Mouse (Mus musculus): Measurements from ENCODE around the gene Camk2b. TPM values are rescaled to one million over a fixed set of nuclear protein-coding genes. Genes with fewer than 3 reads are reported as not detected.

Camk2b gene
- polyA plus RNA-seq, 1 experiment from 2014 or later, result 0.74 TPM

DNA sequence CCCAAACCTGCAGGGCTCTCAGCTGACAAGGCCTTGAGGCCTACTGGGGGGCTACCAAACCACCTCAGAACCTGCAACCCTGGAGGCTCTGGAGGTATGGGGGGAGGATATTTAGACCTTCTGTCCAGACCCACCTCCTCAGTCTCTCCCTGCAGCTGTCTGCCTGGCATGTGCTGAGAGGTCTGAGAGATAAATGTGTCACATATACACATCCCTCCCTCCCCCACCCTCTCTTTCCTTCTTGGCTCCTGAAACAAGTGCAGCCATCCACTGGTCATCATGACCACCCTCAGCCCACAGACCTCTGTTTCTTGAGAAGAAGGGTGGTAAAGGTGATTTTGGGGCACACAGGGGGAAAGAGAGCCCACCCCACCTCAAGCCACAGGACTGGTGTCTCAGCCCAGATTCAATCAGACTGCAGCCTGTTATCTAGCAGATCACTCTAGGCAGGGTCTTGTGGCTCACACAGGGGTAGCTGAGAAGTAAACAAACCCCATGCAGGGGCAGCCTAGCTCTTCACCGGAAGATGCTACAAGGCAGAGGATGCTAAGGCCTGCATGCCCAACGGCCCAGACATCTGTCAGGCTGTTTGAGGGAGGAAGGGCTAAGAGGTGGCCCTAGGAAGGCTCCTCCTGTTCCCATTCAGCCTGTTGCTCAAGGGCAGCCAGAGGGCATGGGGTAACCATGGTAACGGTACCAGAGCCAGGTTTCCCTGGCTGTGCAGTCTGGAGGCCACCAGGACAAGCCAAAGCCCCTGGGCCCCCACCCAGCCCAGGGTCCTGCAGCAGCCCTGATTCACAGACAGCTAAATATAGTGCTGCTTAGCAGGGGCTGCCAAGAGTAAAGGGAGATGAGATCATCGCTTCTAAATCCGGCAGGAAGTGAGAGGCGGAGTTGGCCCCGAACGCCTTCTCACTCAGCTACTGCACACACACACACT is 66.1 kb downstream of the Camk2b start:
- WGBS, result 10% methylated on average over 7 of the region's 8 CpGs
- Histone ChIP-seq H3K27me3 (peaks cover 15% of the 10 kb centered on the region), H3K9me3 (no peaks in the 10 kb centered on the region), H3K4me1 (replicated peaks) (peaks cover 19% of the 10 kb centered on the region), H3K27ac (peak overlapping the region; percentile 75), H3K4me2 (no peak overlapping the region), H3K9ac (replicated peaks) (no peak overlapping the region), H3K4me3 (replicated peaks) (no peak overlapping the region), H3K36me3 (no peaks in the 10 kb centered on the region)
- ATAC-seq (ENCODE audit: insufficient number of reproducible peaks, insufficient read depth, low FRiP score, low TSS enrichment, low read depth), result peak; percentile 85

DNA sequence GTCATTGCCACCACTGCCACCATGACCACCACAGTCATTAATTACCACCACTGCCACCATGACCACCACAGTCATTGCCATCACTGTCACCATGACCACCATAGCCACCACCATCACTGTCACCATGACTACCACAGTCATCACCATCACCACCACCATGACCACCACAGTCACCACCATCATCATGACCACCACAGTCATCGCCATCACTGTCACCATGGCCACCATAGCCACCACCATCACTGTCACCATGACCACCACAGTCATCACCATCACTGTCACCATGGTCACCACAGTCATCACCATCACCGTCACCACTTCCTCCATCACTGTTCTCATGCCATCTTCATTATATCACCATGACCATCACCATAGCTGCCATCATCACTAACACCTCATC is 67.7 kb downstream of the Camk2b start:
- Histone ChIP-seq H3K4me1 (replicated peaks) (peaks cover 19% of the 10 kb centered on the region), H3K36me3 (no peaks in the 10 kb centered on the region), H3K27ac (no peak overlapping the region), H3K4me3 (replicated peaks) (no peak overlapping the region), H3K4me2 (no peak overlapping the region), H3K9ac (replicated peaks) (no peak overlapping the region), H3K27me3 (no peaks in the 10 kb centered on the region; the same call in 1 of the 2 replicates), H3K9me3 (no peaks in the 10 kb centered on the region)
- 94% methylated on average over 2 of the region's 2 CpGs for WGBS
- no peak for ATAC-seq (ENCODE audit: insufficient number of reproducible peaks, insufficient read depth, low FRiP score, low TSS enrichment, low read depth)

DNA sequence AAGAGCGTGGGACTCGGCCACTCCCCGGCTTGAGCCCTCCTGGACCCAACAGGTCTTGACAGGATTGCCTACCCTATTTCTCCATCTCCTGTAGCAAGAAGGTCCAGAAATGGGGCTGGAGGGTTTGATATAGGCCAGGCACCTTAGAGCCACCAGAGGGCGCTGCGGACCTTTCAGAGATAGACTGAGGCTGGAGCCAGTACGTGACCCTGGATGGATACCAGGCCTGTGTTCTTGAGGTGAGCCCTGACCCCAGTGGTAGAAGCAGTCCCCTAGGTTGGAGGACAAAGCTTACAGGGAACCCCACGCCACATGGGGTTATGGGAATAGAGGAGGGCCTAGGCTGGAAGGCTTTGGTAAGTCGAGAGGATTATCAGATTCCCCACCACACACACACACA is 70.2 kb downstream of the Camk2b start:
- Histone ChIP-seq H3K4me3 (replicated peaks) (no peak overlapping the region), H3K9me3 (no peaks in the 10 kb centered on the region), H3K4me1 (replicated peaks) (peaks cover 16% of the 10 kb centered on the region), H3K27me3 (no peaks in the 10 kb centered on the region), H3K4me2 (no peak overlapping the region), H3K9ac (replicated peaks) (no peak overlapping the region), H3K27ac (no peak overlapping the region), H3K36me3 (no peaks in the 10 kb centered on the region)
- 16% methylated on average over 8 of the region's 8 CpGs for WGBS
- no peak for ATAC-seq (ENCODE audit: insufficient number of reproducible peaks, insufficient read depth, low FRiP score, low TSS enrichment, low read depth)

DNA sequence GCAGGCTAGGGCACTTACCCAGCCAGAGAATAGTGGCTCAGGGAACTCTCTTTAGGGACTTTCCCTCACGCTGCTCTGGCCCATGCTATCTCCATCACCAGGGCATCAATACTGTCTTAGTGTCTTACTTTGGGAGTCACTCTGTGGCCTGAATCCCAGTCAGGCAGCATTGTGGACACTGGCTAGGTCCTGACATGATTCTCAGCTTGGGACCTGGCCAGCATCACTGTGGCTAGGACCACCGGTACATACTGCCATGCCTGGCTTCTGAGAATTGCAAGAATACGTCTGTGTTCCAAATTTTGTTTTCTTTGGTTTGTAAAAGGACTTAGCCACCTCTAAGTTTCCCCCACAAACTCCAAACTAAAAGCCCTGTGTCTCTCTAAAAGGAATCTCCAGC is 71.3 kb downstream of the Camk2b start:
- no peak overlapping the region for H3K4me2 ChIP-seq
- H3K36me3 ChIP-seq, result no peaks in the 10 kb centered on the region
- no peak overlapping the region for H3K27ac ChIP-seq
- ATAC-seq (ENCODE audit: insufficient number of reproducible peaks, insufficient read depth, low FRiP score, low TSS enrichment, low read depth), result no peak
- H3K9ac ChIP-seq (replicated peaks), result no peak overlapping the region
- H3K9me3 ChIP-seq, result no peaks in the 10 kb centered on the region
- peaks cover 4% of the 10 kb centered on the region for H3K4me1 ChIP-seq (replicated peaks)
- peaks cover 4% of the 10 kb centered on the region; the same call in 1 of the 2 replicates for H3K27me3 ChIP-seq
- no peak overlapping the region for H3K4me3 ChIP-seq (replicated peaks)
- WGBS, result 81% methylated on average over 3 of the region's 3 CpGs

DNA sequence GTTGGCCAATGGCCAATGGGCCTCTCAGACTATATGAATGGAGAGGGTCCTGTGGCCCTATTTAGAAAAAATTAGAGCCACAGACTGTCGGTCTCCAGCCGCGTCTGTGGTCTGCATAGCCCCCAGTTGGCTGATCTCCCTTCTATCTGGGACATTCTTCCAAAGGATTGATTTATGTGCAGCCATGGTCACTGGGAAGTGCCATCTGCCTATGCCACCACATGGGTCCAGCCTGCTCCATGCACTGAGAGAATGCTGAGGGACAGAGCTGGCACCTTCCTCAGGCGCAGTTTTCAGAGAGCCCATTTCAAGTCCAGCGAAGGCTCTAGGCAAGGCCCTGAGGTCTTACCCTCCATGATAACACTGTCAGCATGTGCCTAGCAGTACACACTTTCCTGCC is 72.0 kb downstream of the Camk2b start:
- 92% methylated on average over 5 of the region's 5 CpGs for WGBS
- no peaks in the 10 kb centered on the region for H3K9me3 ChIP-seq
- H3K9ac ChIP-seq (replicated peaks), result no peak overlapping the region
- H3K4me1 ChIP-seq (replicated peaks), result no peaks in the 10 kb centered on the region
- no peak overlapping the region for H3K4me3 ChIP-seq (replicated peaks)
- no peak for ATAC-seq (ENCODE audit: insufficient number of reproducible peaks, insufficient read depth, low FRiP score, low TSS enrichment, low read depth)
- H3K36me3 ChIP-seq, result no peaks in the 10 kb centered on the region
- H3K27ac ChIP-seq, result no peak overlapping the region
- peaks cover 4% of the 10 kb centered on the region; the same call in 1 of the 2 replicates for H3K27me3 ChIP-seq
- no peak overlapping the region for H3K4me2 ChIP-seq

DNA sequence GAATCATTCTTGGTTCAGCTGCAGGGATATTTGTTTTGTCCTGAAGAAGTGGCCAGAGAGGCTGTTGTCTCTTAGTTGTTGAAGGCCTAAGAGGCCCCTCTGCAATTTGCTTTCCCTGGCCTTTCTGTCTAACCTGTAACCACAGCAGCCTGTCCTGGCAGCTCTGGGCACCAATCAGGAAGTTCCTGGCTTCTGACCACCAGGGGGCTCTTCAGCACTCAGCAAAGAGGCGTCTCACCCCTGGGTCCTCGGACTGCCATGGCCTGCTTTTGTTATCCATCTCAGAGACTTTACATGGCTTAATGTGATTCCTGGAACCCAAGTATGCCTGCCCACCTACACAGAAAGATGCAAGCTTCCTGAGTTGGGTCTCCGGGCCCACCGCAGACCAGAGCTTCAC is 75.3 kb downstream of the Camk2b start:
- no peaks in the 10 kb centered on the region for H3K9me3 ChIP-seq
- H3K27ac ChIP-seq, result no peak overlapping the region
- 39% methylated on average over 4 of the region's 4 CpGs for WGBS
- no peak overlapping the region for H3K4me3 ChIP-seq (replicated peaks)
- no peak overlapping the region for H3K9ac ChIP-seq (replicated peaks)
- no peak overlapping the region for H3K4me2 ChIP-seq
- no peaks in the 10 kb centered on the region for H3K4me1 ChIP-seq (replicated peaks)
- H3K27me3 ChIP-seq, result peaks cover 7% of the 10 kb centered on the region; the same call in 1 of the 2 replicates
- ATAC-seq (ENCODE audit: insufficient number of reproducible peaks, insufficient read depth, low FRiP score, low TSS enrichment, low read depth), result no peak
- no peaks in the 10 kb centered on the region for H3K36me3 ChIP-seq

DNA sequence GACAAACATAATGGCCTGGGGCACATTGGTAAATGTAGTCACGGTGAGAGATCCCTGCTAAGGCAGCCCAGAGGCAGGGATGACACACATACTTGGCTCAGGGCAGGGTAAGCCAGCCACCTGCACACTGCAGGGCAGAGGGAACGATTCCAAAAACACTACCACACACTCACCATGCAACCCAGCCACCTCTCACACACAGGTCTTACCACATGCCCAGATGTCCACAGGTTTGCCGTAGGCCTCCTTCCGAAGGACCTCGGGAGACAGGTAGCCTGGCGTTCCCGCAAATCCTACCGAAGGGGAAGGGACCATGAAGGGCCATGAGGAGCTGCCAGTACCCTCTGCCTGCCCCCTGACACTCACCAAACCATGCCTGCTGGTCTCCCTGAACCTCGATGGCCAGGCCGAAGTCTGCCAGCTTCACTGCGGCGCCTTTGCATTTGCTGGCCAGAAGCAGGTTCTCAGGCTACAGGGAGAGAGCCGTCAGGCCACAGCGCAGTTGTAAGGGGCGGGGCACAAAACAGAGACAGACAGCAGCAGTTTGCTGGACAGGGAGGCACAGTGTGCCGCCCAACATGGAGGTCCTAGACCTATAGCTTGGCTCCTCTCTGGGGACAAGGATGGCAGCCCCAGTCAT is 76.1 kb downstream of the Camk2b start:
- Histone ChIP-seq H3K27me3 (peaks cover 7% of the 10 kb centered on the region; the same call in 1 of the 2 replicates), H3K27ac (no peak overlapping the region), H3K4me3 (replicated peaks) (no peak overlapping the region), H3K9ac (replicated peaks) (no peak overlapping the region), H3K9me3 (no peaks in the 10 kb centered on the region), H3K4me1 (replicated peaks) (no peaks in the 10 kb centered on the region), H3K36me3 (no peaks in the 10 kb centered on the region), H3K4me2 (no peak overlapping the region)
- 85% methylated on average over 16 of the region's 16 CpGs for WGBS
- no peak for ATAC-seq (ENCODE audit: insufficient number of reproducible peaks, insufficient read depth, low FRiP score, low TSS enrichment, low read depth)

DNA sequence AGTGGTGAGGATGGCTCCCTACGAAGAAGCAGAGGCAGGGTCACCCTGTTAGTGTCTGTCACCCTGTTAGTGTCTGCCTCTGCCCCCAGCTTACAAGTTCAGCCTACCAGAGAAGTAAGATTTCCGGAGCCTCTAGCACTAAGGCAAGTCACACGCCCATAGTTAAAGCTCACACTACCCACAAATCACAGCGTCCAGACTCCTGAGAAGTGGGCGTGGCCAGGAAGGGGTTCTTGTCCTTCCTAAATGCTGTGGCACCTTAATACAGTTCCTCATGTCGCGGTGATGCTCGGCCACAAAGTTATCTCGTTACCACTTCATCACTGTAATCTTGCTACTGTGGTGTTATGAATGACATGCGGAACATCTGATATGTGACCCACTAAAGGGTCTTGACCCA is 78.0 kb downstream of the Camk2b start:
- WGBS, result 79% methylated on average over 10 of the region's 10 CpGs
- H3K27ac ChIP-seq, result no peak overlapping the region
- ATAC-seq (ENCODE audit: insufficient number of reproducible peaks, insufficient read depth, low FRiP score, low TSS enrichment, low read depth), result no peak

DNA sequence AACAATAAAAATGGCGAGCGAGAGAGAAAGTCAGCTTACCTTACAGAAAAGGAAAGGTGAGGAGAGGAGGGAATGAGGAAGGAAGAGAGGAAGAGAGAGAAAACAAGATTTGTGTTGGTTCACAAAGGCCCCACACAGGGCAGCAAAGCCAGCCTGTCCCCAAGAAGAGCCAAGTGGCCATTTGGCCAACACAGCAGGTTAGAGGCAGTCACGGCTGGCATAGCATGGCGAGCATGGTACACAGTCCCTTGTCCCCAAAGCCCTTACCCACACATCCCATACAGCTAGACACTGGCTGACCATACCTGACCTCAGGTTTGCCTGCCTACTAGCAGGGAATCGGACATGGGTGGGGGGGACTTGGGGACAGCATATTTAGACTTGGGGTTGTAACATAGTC is 82.5 kb downstream of the Camk2b start:
- Histone ChIP-seq H3K36me3 (no peaks in the 10 kb centered on the region), H3K4me1 (replicated peaks) (no peaks in the 10 kb centered on the region), H3K9ac (replicated peaks) (no peak overlapping the region), H3K4me2 (no peak overlapping the region), H3K27ac (no peak overlapping the region), H3K9me3 (no peaks in the 10 kb centered on the region), H3K27me3 (0 out of 2 replicates have a peak, but pooled peaks cover 3% of the 10 kb centered on the region), H3K4me3 (replicated peaks) (no peak overlapping the region)
- ATAC-seq (ENCODE audit: insufficient number of reproducible peaks, insufficient read depth, low FRiP score, low TSS enrichment, low read depth), result no peak
- WGBS, result 87% methylated on average over 5 of the region's 5 CpGs

More for the DNA sequence above, 78.0 kb downstream of the Camk2b start:
- Histone ChIP-seq H3K27me3 (peaks cover 7% of the 10 kb centered on the region; the same call in 1 of the 2 replicates), H3K4me1 (replicated peaks) (no peaks in the 10 kb centered on the region), H3K4me3 (replicated peaks) (no peak overlapping the region), H3K9me3 (no peaks in the 10 kb centered on the region), H3K9ac (replicated peaks) (no peak overlapping the region), H3K4me2 (no peak overlapping the region), H3K36me3 (no peaks in the 10 kb centered on the region)

DNA sequence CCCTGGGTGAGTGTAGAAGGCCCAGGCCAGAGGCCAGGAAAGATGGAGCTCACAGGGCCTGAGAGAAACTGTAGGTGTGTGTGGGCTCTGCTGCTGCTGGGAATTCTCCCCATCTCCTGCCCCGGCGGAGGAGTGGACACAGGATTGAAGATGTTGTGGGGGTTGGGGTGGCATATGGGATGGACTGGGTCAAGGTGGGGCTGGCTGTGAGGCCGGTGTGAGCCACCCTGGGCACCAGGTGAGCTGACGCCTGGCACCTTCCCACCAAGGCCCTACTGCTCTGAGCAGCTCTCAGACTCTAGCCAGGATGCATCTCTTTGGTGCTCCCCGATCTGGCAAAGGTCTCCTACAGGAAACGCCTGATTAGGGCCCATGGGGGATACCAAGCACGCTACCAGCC is 84.8 kb downstream of the Camk2b start:
- Histone ChIP-seq H3K9me3 (no peaks in the 10 kb centered on the region), H3K36me3 (no peaks in the 10 kb centered on the region), H3K4me3 (replicated peaks) (no peak overlapping the region), H3K27ac (no peak overlapping the region), H3K4me2 (no peak overlapping the region), H3K4me1 (replicated peaks) (peaks cover 2% of the 10 kb centered on the region; the same call in 1 of the 2 replicates), H3K27me3 (no peaks in the 10 kb centered on the region), H3K9ac (replicated peaks) (no peak overlapping the region)
- no peak for ATAC-seq (ENCODE audit: insufficient number of reproducible peaks, insufficient read depth, low FRiP score, low TSS enrichment, low read depth)
- 85% methylated on average over 7 of the region's 7 CpGs for WGBS

DNA sequence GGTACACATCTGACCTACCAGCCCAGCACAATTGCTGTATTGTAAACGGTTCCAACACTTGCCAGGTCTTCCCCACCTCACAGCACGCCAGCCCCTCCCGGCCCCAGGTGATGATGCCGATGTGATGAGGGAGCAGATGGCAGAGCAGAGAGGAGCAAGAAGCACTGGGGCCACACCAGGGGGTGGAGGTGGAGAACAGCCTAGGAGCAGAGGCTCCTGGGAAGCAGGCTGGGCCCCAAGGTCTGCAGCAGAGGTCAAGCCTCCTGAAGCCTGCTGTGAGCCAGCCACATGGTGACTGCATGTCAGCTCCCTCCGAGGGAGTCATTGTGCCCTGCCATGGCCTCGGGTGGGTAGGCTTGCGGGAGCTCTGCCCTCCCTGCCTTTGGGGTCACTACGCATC is 85.6 kb downstream of the Camk2b start:
- Histone ChIP-seq H3K36me3 (no peaks in the 10 kb centered on the region), H3K9me3 (no peaks in the 10 kb centered on the region), H3K4me2 (no peak overlapping the region), H3K9ac (replicated peaks) (no peak overlapping the region), H3K27ac (no peak overlapping the region), H3K27me3 (no peaks in the 10 kb centered on the region), H3K4me1 (replicated peaks) (peaks cover 8% of the 10 kb centered on the region; the same call in 1 of the 2 replicates), H3K4me3 (replicated peaks) (no peak overlapping the region)
- 69% methylated on average over 8 of the region's 8 CpGs for WGBS
- no peak for ATAC-seq (ENCODE audit: insufficient number of reproducible peaks, insufficient read depth, low FRiP score, low TSS enrichment, low read depth)

All from limb, embryonic 12.5 days (tissue).